Mouse (Mus musculus): ENCODE results near the gene Hoxc12. TPM values are rescaled to one million over a fixed set of nuclear protein-coding genes. Genes with fewer than 3 reads are reported as not detected.

Hoxc12 gene
- total RNA-seq, 2 experiments from 2014 or later, result not detected

GRCm38 (mm10) chr15:102943468-102943813 lies 6.9 kb downstream of the Hoxc12 start:
- DNase-seq, result no peak
- peak overlapping the region; percentile 81 for H3K4me3 ChIP-seq
- intact Hi-C loops (cut with DNase I), result loop anchor here (5.0 kb wide), 2 partner anchors 156 to 181 kb away; no protein-coding TSS in a partner anchor
- H3K27ac ChIP-seq, result peak overlapping the region; percentile 74
- no peak for TF ChIP-seq CTCF (IDR thresholded peaks at IDR 0.05)

GRCm38 (mm10) chr15:102945185-102946077 lies 8.9 kb downstream of the Hoxc12 start:
- no peak for DNase-seq
- peak overlapping the region; percentile 61 for H3K4me3 ChIP-seq
- intact Hi-C loops (cut with DNase I), result no loop called here
- peak overlapping the region; percentile 75 for H3K27ac ChIP-seq
- TF ChIP-seq CTCF (IDR thresholded peaks at IDR 0.05), result no peak

GRCm38 (mm10) chr15:102947276-102947675 lies 10.7 kb downstream of the Hoxc12 start:
- intact Hi-C loops (cut with DNase I), result no loop called here
- peak overlapping the region; percentile 61 for H3K4me3 ChIP-seq
- no peak for TF ChIP-seq CTCF (IDR thresholded peaks at IDR 0.05)
- peak overlapping the region; percentile 75 for H3K27ac ChIP-seq
- peak; percentile 42 for DNase-seq

GRCm38 (mm10) chr15:102948842-102949241 lies 12.3 kb downstream of the Hoxc12 start:
- no peak for TF ChIP-seq CTCF (IDR thresholded peaks at IDR 0.05)
- intact Hi-C loops (cut with DNase I), result no loop called here
- Histone ChIP-seq H3K4me3 (peak overlapping the region; percentile 61), H3K27ac (peak overlapping the region; percentile 75; the same call in 1 of the 2 replicates)
- no peak for DNase-seq

- peak; percentile 27 for DNase-seq
- TF ChIP-seq CTCF (IDR thresholded peaks at IDR 0.05), result no peak
- Histone ChIP-seq H3K4me3 (peak overlapping the region; percentile 66), H3K27ac (peak overlapping the region; percentile 72)
- intact Hi-C loops (cut with DNase I), result no loop called here
Observed at GRCm38 (mm10) chr15:102949696-102950095, 13.1 kb downstream of the Hoxc12 start.

- no peak for DNase-seq
- TF ChIP-seq CTCF (IDR thresholded peaks at IDR 0.05), result no peak
- intact Hi-C loops (cut with DNase I), result no loop called here
- H3K27ac ChIP-seq, result peak overlapping the region; percentile 72
- H3K4me3 ChIP-seq, result peak overlapping the region; percentile 66
Observed at GRCm38 (mm10) chr15:102950877-102951276, 14.3 kb downstream of the Hoxc12 start.

- peak; percentile 66 for DNase-seq
Observed at GRCm38 (mm10) chr15:102953561-102953960, 17.0 kb downstream of the Hoxc12 start.

GRCm38 (mm10) chr15:102954192-102955006 lies 17.8 kb downstream of the Hoxc12 start, which contains the start of gene Hoxc11:
Gene Hoxc11 (plus strand): TSS chr15:102954427.
- no peak; the same call in 1 of the 2 replicates for TF ChIP-seq CTCF (IDR thresholded peaks at IDR 0.05)
- Histone ChIP-seq H3K27ac (peak within 1 kb of the TSS; percentile 96), H3K4me3 (peak within 1 kb of the TSS; percentile 87)
- intact Hi-C loops (cut with DNase I), result no loop called here
- peak; percentile 66 for DNase-seq

More at GRCm38 (mm10) chr15:102953561-102953960, 17.0 kb downstream of the Hoxc12 start:
- TF ChIP-seq CTCF (IDR thresholded peaks at IDR 0.05), result no peak
- H3K4me3 ChIP-seq, result peak overlapping the region; percentile 87
- intact Hi-C loops (cut with DNase I), result no loop called here
- peak overlapping the region; percentile 96 for H3K27ac ChIP-seq

- peak; percentile 81 for DNase-seq
Observed at GRCm38 (mm10) chr15:102955007-102955382, 18.4 kb downstream of the Hoxc12 start.

GRCm38 (mm10) chr15:102955833-102956640 lies 19.5 kb downstream of the Hoxc12 start:
- no peak for TF ChIP-seq CTCF (IDR thresholded peaks at IDR 0.05)
- Histone ChIP-seq H3K4me3 (peak overlapping the region; percentile 87), H3K27ac (peak overlapping the region; percentile 96)
- DNase-seq, result peak; percentile 74
- intact Hi-C loops (cut with DNase I), result no loop called here

More at GRCm38 (mm10) chr15:102955007-102955382, 18.4 kb downstream of the Hoxc12 start:
- TF ChIP-seq CTCF (IDR thresholded peaks at IDR 0.05), result no peak
- intact Hi-C loops (cut with DNase I), result no loop called here
- peak overlapping the region; percentile 87 for H3K4me3 ChIP-seq
- peak overlapping the region; percentile 96 for H3K27ac ChIP-seq

- H3K4me3 ChIP-seq, result peak overlapping the region; percentile 87
- intact Hi-C loops (cut with DNase I), result no loop called here
- no peak for TF ChIP-seq CTCF (IDR thresholded peaks at IDR 0.05)
Observed at GRCm38 (mm10) chr15:102956906-102957305, 20.3 kb downstream of the Hoxc12 start.

More at GRCm38 (mm10) chr15:102956906-102957305, 20.3 kb downstream of the Hoxc12 start:
- peak; percentile 34 for DNase-seq
- peak overlapping the region; percentile 96 for H3K27ac ChIP-seq
